Mouse (Mus musculus): Measurements from ENCODE around the gene Zfp324.
"Not testable (repeated sequence)": the region's sequence is repeated elsewhere in the genome, so short reads cannot be mapped to it uniquely, and the experiment has no call there.

The Zfp324 gene

DNA sequence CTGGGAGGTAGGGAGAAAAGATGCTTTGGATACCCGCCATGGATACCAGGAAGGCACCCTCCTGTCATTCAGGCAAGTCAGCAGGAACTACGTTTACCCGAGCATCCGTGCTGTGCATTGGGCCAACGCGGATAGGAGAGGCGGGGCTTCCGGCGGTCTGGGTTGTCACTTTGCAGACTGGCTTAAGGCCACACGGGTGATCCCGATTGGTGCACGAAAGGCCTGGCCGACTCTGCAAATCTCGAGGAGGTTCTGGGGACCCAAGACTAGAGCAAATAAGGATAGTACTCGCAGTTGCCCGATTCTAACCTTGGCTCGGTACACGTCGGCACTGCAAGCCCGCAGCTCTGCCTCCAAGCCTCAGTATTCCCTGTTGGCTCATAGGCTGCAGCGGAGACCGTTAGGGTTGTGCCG, at the start of gene Zfp324:
TSS of gene Zfp324 (plus strand) at position 161 of the 414 bp plus-strand sequence.
- peak; percentile 91 for DNase-seq

DNA sequence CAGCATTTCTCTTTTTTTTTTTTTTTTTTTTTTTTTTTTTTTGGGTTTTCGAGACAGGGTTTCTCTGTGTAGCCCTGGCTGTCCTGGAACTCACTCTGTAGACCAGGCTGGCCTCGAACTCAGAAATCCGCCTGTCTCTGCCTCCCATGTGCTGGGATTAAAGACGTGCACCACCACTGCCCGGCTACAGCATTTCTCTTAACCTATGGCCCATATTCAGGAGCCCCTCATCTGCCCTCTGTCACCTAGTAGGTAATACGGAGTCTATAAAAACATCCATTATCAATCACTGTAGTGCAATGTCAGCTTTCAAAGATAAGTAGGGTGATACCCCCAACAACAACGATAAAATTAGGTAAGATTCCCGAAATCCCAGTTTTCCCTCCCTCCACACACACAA, 45.1 kb upstream of the Zfp324 start:
- DNase-seq = not testable (repeated sequence)

DNA sequence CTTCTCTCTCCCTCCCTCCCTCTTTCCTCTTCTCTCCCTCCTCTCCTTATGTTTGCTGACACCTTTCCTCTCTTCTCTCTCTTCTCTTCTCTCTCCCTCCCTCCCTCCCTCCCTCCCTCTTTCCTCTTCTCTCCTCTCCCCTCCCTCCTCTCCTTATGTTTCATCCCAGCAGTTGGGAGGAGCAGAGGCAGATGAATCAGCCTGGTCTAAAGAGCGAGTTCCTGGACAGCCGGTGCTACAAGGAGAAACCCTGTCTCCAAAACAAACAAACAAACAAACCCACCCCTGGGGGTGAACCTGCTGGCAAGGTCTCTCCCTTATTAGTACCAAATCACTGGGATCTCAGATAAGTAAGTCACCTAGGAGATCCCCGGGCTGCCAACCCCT, 44.3 kb upstream of the Zfp324 start:
- no peak for DNase-seq

DNA sequence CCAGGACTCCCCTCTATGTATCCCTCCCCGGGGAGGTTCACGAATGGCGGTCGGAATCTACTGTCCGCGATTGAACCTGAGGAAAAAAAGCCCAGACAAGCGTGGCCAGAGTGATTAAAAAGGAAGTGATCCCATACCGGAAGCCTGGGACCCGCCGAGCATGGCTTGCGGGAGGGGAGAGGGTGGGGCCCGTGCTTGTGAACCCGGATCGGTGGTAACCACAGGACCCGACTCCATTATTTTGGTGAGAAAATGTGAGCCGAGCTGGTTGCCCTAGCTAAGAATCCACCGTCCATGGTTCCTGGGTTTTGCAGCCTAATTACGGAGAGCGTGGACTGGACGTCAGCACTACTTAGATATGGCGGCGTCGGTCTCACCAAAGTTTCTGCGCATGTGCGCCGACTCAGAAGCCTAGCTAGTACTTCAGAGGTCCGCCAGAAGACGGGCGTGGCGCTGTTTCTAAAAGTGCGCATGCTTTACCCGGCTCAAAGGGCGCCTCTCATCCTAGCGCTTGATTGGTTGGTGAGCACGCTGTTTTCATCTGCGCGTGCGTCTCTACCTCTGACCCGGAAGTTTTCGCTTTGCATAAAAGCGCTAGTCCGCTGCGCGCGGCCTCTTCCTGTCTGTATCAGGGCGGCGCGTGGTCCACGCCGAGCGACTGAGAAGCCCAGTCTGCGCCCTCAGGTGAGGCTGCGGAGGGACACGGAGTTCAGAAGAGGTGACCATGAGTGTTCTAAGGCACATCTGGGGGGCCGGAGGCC, 43.8 kb upstream of the Zfp324 start, which contains the start of gene Rps5:
TSS of gene Rps5 (plus strand) at position 586 of the 761 bp plus-strand sequence.
- peak; percentile 100 for DNase-seq

DNA sequence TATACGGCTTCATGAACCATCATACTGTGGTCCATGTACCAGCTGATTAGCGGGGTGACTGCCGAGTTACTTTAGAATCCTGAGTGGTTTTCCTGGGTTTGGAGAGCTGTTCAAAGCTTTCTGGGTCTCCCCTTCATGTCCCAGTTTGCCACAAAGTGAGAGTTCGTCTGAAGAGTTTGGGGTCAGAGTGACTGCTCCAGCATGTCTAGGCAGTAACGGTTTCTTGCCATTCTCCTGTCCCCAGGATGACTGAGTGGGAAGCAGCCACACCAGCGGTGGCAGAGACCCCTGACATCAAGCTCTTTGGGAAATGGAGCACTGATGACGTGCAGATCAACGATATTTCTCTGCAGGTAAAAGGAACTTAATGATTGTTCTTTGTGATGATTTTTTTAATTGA, 42.9 kb upstream of the Zfp324 start:
- DNase-seq = no peak

DNA sequence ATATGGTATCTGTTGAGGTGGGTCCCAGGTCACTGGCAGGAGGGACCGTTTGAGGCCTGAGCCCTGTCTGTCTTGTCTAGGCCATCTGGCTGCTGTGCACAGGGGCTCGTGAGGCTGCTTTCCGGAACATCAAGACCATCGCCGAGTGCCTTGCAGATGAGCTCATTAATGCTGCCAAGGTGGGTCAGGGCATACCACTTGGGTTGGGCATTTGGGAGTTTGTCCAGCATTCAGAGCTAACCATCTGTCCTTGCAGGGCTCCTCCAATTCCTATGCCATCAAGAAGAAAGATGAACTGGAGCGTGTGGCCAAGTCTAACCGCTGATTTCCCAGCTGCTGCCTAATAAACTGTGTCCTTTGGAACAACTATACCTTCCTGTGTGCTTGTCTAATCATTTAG, 39.3 kb upstream of the Zfp324 start:
- DNase-seq = no peak

DNA sequence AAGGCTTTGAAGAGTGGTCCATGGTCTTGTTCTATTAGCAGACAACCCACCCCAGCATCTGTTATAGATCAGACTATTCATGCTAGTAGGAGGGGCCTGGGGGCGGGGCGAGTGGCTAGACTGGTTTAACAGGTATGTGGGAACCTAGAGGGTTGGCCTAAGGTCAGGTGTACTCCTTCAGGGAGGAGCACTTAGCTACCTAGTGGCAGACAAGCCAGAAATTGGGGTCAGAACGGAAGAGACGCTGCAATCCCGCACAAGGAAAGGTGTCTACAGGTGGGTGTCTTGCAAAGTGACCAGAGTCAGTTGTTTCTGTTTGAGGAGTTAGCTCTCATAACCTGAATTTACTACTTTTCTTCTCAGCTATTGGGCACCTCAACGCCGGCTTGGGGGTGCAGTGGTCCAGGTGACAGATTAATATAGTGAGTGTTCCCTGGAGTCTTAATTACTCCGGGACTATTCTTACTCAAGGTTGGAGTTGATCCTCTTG, 38.4 kb upstream of the Zfp324 start, which contains the start of gene Rnf225:
TSS of gene Rnf225 (plus strand) at position 226 of the 490 bp plus-strand sequence.
- DNase-seq = no peak

DNA sequence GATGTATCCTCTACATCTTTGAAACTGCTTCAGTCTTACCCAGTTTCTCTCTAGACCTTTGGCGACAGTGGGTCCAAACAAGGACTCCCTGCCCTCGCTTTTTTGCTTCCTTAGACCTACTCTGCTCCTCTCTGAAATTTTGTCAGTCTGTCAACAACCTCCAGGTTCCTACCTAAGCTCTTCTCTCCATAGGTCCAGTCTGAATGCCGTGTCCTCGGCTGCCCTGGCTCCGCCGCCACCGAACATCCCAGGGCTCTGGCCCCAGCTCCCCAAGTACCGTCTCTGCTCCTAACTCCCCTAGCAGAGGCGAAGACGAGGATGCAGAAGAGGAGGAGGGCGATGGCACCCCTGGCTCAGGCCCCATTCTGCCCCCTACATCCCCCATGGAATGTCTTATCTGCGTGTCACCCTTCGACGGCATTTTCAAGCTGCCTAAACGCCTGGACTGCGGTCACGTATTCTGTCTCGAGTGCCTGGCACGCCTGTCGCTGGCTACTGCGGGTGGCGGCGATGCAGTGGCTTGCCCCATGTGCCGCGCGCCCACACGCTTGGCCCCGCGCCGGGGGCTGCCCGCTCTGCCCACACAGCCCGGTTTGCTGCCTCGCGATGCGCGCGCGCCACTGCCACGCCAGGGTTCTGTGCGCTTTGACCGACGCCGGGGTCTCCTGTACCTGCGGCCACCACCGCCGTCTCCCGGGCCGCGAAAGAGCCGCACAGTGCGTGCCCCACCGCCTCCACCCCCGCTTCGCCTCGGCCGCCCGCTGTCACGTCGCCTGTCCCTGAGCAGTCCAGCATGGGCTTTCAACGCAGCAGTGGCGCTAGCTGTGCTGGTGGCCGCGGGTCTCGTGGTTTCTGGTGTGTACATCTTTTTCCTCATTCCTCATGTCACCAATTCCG, 37.7 kb upstream of the Zfp324 start:
- peak; percentile 22 for DNase-seq

DNA sequence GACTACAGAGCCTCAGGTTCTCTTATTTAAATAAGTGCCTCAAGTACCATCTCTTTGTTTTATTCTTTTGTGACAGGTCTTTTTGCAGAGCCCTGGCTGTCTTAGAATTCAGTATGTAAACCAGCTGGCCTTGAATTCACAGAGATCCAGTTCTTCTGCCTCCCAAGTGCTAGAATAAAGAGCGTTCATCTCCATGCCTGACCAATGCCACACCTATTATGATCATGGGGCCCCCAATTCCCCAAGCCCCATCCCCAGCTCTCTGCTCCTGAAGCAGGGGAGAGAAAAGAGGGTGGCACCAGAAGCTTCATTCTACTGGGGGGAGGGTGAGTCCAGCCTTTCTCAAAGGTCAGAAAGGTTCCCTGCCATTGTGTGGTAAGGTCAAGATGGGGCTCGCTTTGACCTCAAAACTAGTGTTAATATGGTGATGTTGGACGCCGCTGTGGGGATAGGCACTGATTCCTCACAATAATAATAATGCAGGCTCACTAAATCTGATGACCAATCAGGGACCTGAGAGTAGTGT, 32.0 kb upstream of the Zfp324 start:
- no peak for DNase-seq

DNA sequence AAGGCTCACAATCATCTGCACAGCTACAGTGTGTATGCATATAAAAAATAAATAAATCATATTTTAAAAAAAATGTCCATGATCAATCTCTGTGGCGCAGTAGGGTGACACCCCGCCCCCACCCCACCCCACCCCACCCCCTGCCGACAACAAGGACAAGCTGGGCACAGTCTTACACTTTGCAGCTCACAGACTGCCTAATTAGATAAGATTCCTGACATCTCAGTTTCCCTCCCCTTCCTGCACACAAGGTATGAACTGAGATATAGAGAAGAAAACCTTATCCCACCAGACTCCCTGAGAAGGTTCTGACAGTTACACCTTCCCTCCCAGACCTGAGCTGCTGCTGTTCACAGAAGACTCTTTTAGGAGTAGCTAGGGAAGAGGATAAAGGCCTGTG, 30.8 kb upstream of the Zfp324 start:
- DNase-seq = no peak

DNA sequence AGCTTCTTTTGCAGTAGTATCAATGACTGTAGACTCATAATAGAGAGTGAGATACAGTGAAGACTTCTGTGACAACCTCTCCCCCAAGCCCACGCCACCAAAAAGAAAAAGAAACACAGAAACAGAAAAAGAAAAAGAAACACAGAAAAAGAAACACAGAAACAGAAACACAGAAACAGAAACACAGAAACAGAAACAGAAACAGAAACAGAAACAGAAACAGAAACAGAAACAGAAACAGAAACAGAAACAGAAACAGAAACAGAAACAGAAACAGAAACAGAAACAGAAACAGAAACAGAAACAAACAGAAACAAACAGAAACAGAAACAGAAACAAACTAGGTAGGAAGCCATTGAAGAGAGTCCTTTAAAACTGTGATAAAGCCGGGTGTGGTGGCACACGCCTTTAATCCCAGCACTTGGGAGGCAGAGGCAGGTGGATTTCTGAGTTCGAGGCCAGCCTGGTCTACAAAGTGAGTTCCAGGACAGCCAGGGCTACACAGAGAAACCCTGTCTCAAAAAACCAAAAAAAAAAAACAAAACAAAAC, 28.3 kb upstream of the Zfp324 start:
- not testable (repeated sequence) for DNase-seq

DNA sequence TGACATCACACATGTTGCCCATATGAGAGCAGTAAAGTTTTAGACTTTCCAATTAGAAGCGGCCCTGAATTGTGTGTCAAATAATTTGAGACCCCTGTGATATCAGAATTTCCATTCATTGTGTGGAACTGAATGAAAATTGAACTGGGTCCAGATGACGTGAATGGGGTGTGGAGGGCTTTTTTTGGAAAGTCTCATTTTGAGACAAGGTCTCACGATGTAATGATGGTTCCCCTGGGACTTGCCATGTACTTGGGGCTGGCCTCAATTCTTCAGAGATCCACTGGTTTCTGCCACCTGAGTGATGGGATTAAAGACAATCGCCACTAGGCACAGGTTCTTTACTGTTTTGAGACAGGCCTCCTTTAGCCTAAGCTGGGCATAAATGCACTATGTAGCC, 25.0 kb upstream of the Zfp324 start:
- DNase-seq = no peak

DNA sequence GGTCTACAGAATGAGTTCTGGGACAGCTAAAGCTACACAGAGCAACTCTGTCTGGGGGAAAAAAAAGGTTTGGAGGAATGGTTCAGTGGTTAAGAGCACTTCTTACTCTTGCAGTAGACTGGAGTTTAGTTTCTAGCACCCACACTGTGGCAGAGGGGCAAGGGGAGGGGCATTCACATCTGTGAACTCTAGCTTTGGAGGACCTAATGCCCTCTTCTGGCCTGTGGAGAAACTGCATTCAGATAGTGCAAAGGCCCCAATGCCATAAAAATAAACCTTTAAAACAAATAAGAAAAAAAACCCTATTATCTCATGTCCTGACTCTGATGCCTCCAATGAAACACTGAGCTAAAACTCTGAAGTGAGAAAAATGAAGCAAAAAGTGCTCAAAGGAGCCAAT, 22.1 kb upstream of the Zfp324 start:
- DNase-seq = peak; percentile 42

DNA sequence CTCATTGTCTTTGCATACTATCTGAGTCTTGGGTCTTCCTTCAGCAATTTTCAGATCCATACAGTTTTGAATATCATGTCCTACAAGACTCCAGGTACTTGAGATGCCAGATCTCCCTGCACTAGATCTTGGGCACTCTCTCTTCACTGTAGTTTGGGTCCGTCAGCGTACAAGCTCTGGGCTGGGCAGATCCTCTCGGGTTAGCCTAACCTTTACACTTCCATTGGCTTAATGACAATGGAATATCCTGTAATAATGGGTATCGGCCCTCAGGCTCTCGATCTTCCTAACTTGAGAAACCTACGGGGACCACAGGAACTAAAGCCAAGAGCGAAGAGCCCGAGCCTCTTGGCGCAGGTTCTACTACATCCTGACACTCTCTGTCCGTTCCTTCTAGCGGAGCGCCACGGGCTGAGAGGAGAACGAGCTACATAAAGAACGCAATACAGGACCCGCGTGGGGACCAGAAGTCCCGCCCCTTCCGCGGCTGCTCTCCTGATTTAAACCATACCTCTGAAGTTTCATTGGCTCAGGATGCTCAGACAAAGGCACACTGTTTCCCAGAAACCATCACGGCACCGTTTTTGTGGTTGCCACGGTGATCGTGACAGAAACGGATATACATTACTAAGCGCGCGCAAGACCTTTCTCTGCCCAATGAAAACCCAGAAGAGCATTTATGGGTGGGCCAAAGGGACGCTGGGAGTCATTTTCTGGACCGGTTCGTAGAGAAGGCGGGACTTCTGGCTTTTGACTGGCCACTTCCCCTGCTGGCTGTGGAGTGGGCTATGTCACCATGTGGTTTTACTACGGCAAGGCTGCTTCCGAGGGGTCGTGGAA, 16.4 kb upstream of the Zfp324 start:
- DNase-seq = peak; percentile 97

DNA sequence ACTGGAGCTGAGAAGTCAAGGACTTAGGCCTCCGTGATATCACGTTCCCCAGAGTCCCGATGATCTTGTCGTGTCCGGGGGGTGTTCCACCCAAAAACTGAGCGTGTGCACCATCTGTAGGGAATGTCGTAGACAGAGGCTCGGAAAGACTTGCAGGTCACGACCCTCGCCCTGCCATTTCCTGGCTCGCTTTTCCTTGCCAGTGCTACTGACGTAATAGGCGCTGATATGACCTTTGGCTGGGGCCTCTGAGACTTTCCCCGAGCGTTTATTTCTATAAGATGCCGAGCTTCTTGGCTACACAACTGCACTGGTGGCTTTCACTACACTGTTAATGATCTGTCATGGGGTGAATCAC, 15.8 kb upstream of the Zfp324 start:
- no peak for DNase-seq

DNA sequence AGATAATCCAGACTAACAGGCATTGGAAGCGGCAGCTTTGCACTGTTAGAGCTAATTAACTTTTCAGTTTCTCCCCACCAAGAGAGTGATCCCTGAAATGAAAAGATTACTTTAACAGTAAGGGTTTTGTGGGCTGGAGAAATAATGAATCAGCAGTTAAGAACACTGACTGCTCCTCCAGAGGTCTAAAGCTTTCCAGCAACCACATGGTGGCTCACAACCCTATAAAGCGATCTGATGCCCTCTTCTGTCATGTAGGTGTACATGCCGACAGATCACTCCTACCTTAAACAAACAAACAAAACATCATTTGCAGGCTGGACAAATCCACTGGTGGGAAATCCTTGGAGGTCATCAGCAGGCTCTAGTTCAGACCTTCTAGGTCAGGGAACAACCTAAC, 10.7 kb upstream of the Zfp324 start:
- peak; percentile 55 for DNase-seq

DNA sequence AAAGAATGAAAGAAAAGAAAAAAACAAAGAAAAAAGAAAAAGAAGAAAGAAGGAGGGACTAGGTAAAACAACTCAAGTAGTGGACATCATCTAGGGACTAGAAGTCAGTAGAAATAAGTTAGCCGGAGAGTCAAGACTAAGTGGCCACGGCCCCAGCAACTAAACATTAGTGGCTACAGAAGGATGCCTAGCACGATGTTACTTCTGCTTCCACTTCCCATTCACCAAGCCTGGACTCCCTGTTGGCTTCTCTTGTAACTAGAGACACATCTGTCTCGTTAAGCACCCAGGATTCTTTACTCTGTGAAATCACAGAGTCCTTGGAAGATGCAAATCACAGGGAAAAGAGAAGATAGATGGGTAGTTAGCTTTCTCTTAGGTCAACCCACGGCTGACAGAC, 8.1 kb upstream of the Zfp324 start:
- DNase-seq = no peak

DNA sequence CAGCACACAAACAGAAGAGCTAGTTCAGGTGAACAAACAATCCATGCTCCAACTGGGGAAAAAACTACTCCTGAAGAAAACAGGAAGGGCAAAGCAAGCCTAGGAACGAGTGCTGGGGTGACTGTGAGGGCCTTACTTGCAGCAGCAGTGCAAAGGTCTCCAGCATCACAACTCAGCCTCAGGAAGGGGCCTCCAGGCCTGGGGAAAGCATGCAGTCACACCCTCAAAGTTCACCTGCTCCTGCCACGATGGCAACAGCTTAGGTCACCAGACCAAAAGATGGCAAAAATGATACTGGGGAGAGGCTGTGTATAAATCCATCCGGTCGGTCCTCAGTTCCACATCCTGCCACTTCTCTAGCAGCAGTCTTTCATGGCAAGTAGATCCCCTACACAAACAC, 6.7 kb upstream of the Zfp324 start:
- DNase-seq = no peak

DNA sequence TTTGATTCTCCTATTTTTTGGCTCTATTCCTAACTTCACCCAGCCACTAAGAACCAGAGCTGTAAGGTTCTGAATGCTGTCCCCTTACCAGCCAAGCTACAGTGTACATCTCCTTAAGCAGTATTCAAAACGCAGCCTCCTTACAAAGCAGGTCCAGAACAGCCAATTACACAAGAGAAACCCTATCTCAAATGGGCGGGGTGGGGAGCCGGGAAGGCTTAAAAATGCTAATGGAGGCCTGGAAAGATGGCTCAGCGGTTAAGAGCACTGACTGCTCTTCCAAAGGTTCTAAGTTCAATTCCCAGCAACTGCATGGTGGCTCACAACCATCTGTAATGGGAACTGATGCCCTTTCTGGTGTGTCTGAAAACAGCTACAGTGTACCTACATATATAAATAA, 5.9 kb upstream of the Zfp324 start:
- no peak for DNase-seq

DNA sequence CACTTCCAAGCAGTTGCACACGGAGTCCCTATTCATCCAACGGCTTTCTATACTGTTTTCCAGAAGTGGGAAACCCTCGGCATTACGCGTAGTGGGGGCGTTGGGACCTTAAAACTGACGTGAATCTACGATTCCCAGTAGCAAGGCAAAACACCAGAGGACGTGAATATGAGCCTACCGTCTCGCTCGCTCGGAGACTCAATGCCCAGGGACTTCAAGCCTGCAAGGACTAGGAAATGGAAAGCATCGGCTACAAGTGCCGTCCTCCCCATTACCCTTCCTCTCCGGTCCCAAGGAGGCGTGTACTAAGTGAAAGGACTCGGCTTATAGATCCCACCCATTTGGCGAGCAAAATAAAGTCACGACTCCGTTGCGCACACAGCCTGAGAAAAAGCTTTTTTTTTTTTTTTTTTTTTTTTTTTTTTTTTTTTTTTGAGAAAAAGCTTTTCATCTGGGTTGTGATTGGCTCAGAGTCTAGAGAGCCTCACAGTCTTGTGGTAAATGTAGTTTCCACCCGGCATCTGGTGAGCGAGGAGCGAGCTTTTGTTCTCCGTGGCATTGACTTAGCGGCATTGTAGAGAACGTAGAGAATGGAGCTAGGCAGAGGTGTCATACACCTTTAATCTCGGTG, 4.0 kb upstream of the Zfp324 start:
- DNase-seq = peak; percentile 91

DNA sequence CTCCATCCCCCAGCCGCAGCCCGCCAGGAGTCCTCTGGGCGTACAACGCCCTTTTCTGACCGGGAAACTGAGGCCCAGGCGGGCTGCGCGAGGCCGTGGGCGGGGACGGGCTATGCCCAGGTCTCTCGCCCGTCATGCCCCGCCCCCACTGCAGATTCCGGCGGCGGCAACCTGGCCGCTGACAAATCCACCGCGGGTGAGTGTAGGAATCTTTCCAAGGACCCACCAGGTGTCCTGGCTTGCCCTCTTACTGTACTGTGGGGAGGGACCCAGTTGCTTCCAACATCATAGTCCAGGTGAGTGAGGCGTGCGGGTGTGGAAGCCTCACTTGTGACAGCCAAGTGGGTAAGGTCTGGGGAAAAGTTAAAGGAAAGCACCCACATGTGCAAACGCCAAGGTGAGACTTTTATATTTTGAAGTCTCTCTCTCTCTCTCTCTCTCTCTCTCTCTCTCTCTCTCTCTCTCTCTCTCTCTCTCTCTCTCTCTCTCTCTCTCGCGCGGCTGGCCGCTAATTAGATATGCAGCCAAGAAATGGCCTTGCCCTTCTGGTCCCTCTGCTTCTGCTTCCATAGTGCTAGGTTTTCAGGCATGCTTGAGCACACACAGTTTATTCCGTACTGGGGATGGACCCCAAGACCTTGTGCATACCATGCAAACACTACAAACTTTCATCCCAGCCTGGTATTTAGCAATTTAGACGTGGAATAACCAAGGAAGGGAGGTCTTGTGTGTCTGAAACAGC, 637 bp downstream of the Zfp324 start:
- DNase-seq = peak; percentile 25
